Mouse (Mus musculus): ENCODE results near the gene Pkn3.
A peak's percentile ranks its signal among the peaks of the same experiment; 100 is the strongest.
"Not testable (repeated sequence)": the region's sequence is repeated elsewhere in the genome, so short reads cannot be mapped to it uniquely, and the experiment has no call there.

Gene Pkn3

DNA sequence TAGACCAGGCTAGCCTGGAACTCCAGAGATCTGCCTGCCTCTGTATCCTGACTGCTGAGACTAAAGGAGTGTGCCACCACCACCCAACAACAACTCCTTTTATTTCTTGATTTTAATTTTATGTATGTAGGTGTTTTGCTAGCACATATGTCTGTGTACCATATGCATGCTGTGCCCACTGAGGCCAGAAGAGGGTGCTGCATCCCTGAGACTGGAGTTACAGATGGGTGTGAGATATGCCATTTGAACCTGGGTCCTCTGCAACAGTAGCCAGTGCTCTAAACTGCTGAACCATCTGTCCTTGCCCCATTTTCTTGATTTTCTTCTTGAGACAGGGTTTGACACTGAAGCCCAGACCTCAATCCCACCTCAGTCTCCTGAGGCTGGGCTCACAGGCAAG is 28.9 kb downstream of the Pkn3 start:
- peak in 1 of 2 experiments; percentile 34 for DNase-seq

DNA sequence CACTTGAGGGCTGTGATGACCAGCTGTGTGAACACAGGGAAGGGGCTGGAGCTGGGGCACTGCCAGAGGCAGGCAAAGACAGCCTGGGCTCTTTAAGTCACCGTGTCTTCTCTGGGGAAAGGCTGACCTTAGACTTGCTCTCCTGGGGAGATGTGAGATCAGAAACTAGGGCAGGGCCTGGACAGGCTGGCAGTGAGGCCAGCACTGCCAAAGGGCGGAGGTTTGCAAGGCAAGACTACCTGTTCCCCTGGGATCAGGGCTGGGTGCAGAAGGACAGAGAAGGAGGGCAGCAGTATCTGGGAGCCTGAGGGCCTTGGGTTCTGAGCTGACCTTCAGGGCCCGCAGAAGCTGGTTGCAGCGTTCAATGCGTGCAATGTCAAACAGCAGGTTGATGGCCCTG is 30.2 kb downstream of the Pkn3 start:
- no peak for DNase-seq

- no peak for DNase-seq
Observed at GRCm38 (mm10) chr2:30108260-30108659, 30.8 kb downstream of the Pkn3 start.

GRCm38 (mm10) chr2:30111500-30111899 is 34.0 kb downstream of the Pkn3 start:
- no peak for DNase-seq

GRCm38 (mm10) chr2:30112564-30112963 is 35.1 kb downstream of the Pkn3 start:
- DNase-seq, result no peak

- DNase-seq, result peak; percentile 47 to 73
Observed at GRCm38 (mm10) chr2:30119641-30120051, 42.2 kb downstream of the Pkn3 start.

DNA sequence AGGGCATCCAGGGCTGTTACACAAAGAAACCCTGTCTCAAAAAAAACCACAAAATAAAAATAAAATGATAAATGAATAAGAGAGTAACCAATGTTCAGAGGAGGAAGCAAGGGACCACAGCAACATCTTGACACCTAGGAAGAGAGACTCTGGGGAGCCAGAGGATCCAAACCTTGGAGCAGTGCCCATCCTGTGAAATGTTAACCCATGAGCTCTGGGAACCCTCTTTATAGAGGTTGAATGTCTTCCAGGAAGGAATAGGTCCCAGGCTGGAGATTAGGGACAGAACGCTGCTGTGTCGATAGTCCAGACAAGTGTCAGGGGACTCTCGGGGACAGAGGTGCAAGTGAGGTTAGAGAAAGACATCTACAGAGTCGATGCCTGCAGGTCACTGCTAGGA is 42.8 kb downstream of the Pkn3 start:
- DNase-seq, result no peak

DNA sequence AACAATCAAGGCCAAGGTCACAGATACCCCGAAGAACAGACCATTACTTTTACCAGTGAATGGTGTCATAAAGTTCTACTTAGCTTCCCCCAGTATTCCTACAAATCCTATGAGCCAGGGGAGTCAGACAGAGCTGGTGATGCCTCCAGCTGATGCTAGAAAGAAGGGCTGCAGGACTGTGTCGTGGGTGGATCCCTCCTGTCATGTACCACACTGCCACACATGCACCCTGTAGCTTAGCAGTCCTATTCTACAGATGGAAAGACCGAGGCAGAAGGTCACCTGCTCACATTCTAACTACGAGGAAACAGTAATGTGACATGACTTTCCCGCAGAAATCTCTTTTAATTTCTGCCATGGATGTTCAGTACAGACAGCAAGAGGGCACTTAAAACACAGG is 45.3 kb downstream of the Pkn3 start:
- no peak for DNase-seq

GRCm38 (mm10) chr2:30123729-30124471 is 46.4 kb downstream of the Pkn3 start:
- DNase-seq, result no peak

GRCm38 (mm10) chr2:30124472-30125274 is 47.2 kb downstream of the Pkn3 start, which contains the start of gene Zer1:
Gene Zer1, minus strand, starts transcription at chr2:30124585.
- peak; percentile 87 to 90 for DNase-seq

DNA sequence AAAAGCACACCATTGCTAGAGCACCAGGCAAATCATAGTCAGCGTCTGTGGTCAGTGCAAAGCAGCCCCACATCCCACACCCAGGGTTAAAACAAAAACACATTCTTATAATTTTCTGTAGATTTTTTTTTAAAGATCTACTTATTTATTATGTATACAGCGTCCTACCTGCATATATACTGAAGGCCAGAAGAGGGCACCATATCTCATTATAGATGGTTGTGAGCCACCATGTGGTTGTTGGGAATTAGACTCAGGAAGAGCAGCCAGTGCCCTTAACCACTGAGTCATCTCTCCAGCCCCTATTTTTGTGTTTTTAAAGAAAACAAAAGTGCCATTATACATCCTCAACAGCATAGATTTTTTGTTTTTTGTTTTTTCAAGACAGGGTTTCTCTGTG is 51.3 kb downstream of the Pkn3 start:
- DNase-seq, result no peak

DNA sequence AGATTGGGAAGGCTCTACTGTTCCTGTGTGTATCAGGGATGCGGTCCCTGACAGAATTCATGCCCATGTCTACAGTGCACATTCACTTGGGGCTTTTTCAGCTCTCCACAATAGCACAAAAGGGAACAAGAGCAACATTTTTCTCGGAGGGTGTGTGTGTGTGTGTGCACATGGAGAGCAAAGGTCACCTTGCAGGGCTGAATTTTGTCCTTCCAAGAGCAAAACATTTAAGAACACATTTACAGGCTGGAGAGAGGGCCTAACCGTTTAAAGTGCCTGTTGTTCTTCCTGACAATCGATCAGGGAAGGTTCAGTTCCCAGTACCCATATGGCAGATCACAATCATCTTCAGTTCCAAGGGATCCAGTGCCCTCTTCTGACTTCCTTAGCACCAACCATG is 52.7 kb downstream of the Pkn3 start:
- no peak for DNase-seq

- not testable (repeated sequence) for DNase-seq
Observed at GRCm38 (mm10) chr2:30131240-30131639, 53.8 kb downstream of the Pkn3 start.

DNA sequence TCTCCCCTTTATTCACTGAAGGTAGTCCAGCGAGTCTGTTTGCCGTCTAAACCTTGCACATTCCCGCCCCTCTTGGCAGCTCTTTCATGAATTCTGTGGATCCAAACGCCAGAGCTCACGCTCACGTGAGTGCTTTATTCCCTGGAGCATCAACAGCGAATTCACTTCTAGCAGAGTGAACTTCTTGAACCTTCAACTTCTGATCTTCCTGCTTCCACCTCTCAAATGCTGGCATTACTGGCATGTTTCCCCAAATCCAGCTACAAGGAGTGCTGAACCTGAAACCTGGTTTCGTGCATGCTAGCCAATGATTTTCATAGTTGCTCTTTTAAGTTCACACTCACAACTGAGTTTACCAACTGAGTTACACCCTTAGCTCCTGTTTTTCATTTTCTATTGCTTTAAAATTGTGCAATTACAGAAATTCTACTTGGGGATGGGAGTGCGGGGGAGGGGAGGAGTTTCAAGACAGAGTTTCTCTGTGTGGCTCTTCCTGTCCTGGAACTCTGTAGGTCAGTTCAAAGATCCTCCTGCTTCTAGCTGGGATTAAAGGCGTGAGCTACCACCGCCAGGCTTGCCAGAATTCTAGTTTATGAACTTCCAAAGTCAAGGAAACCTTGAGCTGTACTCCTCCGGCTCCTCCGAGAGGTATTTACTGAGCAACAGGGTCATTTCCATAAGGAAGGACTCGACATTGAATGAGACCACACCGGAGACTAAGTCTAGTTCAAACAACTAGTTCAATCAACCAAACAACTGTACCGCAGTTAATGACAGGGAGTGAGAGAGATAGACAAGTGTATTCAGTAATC is 55.5 kb downstream of the Pkn3 start:
- DNase-seq, result no peak

GRCm38 (mm10) chr2:30133613-30134377 is 56.3 kb downstream of the Pkn3 start, which contains the start of gene Tbc1d13:
Gene Tbc1d13, plus strand, starts transcription at chr2:30133746.
- DNase-seq, result peak; percentile 98 to 99

GRCm38 (mm10) chr2:30134378-30134711 is 56.9 kb downstream of the Pkn3 start:
- DNase-seq, result no peak

DNA sequence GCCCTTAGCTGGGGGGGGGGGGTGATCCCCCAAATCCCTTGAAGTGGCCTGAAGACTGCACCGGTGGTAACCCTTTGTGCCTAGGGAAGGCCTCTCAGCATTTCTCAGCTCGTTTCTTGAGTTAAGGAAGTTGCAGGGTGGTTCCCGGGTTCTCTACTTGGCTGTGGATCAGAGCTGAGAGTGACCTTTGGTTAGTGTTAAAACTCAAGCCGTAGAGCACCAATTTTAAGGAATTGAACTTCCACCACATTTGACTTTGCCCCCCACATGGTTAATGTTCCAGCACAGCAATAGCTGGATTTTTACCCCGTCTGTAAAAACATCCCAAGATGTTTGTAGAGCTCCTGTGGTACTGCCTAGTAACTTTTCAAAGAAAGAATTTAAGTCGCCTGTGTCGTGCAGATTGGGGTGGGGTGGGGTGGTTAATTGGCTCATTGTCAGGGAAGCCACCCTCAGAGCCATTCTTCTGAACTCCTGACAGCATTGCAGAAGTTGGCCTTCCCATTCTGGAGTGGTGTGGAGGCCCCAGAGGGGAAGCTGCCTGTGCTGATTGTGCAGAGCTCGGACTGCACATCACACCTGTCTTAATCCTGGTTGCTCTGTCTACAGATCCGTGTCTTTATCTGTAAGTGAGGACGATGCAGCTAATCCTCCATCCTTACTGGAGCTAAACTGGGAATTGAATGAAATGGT is 57.6 kb downstream of the Pkn3 start:
- DNase-seq, result no peak

DNA sequence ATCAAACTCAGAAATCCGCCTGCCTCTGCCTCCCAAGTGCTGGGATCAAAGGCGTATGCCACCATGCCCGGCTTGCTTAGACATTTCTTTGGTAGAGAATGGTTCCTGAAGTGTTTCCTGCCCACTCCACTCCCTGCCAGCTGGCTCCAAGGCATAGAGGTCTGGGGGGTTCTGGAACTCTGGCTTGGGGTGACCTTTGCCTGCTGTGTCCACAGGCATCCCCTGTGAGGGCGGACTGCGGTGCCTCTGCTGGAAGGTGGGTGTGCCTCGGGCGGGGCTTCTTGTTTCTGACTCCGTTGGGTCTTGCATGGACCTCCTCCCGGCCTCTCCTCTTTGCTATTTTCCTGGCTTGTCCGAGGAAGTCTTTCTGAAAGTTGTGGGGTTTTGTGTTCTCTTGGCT is 59.0 kb downstream of the Pkn3 start:
- DNase-seq, result no peak

- not testable (repeated sequence) for DNase-seq
Observed at GRCm38 (mm10) chr2:30140021-30140420, 62.5 kb downstream of the Pkn3 start.
